Mouse (Mus musculus) heart, adult 2 months (tissue): ENCODE measurements around the gene Cerk. TPM values are rescaled to one million over a fixed set of nuclear protein-coding genes. Genes with fewer than 3 reads are reported as not detected.
"Not testable (repeated sequence)": the region's sequence is repeated elsewhere in the genome, so short reads cannot be mapped to it uniquely, and the experiment has no call there.

Experiments used
- DNase-seq, 2 experiments: peaks; one replicate each; pipeline ENCODE4 v3.0.0; 2021
- H3K27ac ChIP-seq: fragments of 200-600 bp; 2 replicates; pipeline ENCODE4 v1.8.1; 2022
- H3K27me3 ChIP-seq: fragments of 200-500 bp; 2 replicates; pipeline ENCODE4 v1.6.1; 2012; ENCODE audit warnings: mild to moderate bottlenecking, low read length, inconsistent platforms, mixed read lengths; ENCODE audit not compliant: control insufficient read depth, insufficient read depth
- H3K36me3 ChIP-seq: fragments of 200-500 bp; 2 replicates; pipeline ENCODE4 v1.6.1; 2012; ENCODE audit warnings: low read length, inconsistent platforms; ENCODE audit not compliant: control insufficient read depth, insufficient read depth
- H3K4me1 ChIP-seq: fragments of 200-500 bp; 2 replicates; pipeline ENCODE4 v1.6.1; 2011; ENCODE audit warnings: low read length; ENCODE audit not compliant: control insufficient read depth, insufficient read depth
- H3K4me3 ChIP-seq: fragments of 200-600 bp; 2 replicates; pipeline ENCODE4 v1.8.1; 2022
- H3K79me2 ChIP-seq: fragments of 200-500 bp; replicated peaks from 2 replicates; pipeline ENCODE4 v1.6.1; 2012; ENCODE audit warnings: mild to moderate bottlenecking, inconsistent platforms, low read length, moderate library complexity, mixed read lengths; ENCODE audit not compliant: control insufficient read depth, insufficient read depth
- H3K9ac ChIP-seq: fragments of 200-500 bp; 2 replicates; pipeline ENCODE4 v1.6.1; 2012; ENCODE audit warnings: low read depth, mild to moderate bottlenecking, control low read depth, inconsistent platforms, low read length, mixed read lengths
- CTCF ChIP-seq: fragments of 200-600 bp; IDR thresholded peaks from 2 replicates; pipeline ENCODE4 v1.8.1; 2022; ENCODE audit warnings: antibody characterized with exemption, mild to moderate bottlenecking, moderate library complexity
- EP300 ChIP-seq: fragments of 200-500 bp; IDR thresholded peaks from 2 replicates; pipeline ENCODE4 v1.6.1; 2011; ENCODE audit warnings: low read depth, low read length, control low read depth; ENCODE audit not compliant: insufficient read depth
- POLR2A ChIP-seq: fragments of 200-500 bp; IDR thresholded peaks from 2 replicates; pipeline ENCODE4 v1.6.1; 2011; ENCODE audit warnings: mild to moderate bottlenecking, low read depth, low read length, control low read depth; ENCODE audit not compliant: insufficient read depth
- WGBS: fragments of 180-500 bp; shearing (Covaris S2); methylation state at CpG from one replicate; pipeline ENCODE4 v1.1.7; 2018; 5-methylcytosine and 5-hydroxymethylcytosine counted together
- intact Hi-C: fragments of 180-260 bp; cut with DNase I; formaldehyde crosslinking; loops from one replicate; pipeline ENCODE4 v1.15.1; 2025
- polyA plus RNA-seq: library from polyadenylated mRNA; depleted of rRNA; stranded (reverse); fragments of >200 nt; gene quantifications from 2 replicates; pipeline ENCODE4 v1.2.3, GENCODE M21; 2012
- total RNA-seq, 2 experiments: library from RNA; stranded (reverse); gene quantifications; 2 replicates each; pipeline ENCODE4 v1.2.3; 2021

Cerk gene
- total and polyA plus RNA-seq, 3 experiments: 26.0 to 33.5 (median 30.4) TPM

DNA sequence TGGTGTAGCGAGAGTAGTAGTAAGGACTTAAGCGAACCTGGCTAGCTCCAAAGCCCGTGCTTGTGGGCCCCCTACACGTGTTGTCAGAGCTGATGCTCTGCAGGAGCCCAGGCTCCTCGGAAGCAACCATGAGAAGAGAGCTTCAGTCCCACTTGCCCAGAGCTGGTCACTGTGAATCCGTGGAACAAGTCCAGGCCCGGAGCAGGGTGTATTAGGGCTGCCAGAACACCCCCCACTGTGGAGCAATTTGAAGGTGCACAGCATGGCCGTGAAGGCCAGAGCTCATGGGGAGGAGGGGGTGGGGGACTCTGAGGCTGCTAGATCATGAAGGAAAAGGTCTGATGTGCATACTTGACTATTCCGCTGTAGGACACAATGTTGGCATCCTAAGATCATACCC is 84.4 kb downstream of the Cerk start:
- TF ChIP-seq EP300 (no peak), CTCF (no peak), POLR2A (no peak)
- Histone ChIP-seq H3K4me3 (no peak overlapping the region), H3K4me1 (peaks cover 13% of the 10 kb centered on the region), H3K36me3 (no peaks in the 10 kb centered on the region), H3K27ac (no peak overlapping the region), H3K27me3 (no peaks in the 10 kb centered on the region), H3K79me2 (no peaks in the 10 kb centered on the region), H3K9ac (no peak overlapping the region)
- no peak for DNase-seq
- intact Hi-C loops: no loop called here
- WGBS: 76% methylated on average over 9 of the region's 9 CpGs

DNA sequence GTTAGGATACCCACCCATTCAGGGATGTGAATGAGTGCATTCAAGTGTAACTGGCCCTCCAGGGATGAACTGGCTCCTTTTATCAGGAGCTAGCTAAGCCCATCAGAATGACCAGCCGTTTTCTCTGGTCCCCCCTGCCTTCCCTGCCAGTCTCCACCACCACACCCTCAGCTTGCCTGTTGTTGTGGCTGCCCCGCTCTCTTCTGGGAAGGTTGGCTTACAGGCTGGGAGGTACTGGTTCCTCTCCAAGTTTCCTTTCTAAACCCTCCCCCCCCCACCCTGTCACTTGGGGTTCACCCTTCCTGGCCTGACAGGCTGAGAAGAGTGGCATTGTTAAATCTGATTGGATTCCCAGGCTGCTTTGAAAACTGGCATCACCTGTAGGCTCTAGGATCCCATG is 88.1 kb downstream of the Cerk start:
- Histone ChIP-seq H3K27ac (no peak overlapping the region; the same call in 1 of the 2 replicates), H3K79me2 (no peaks in the 10 kb centered on the region), H3K4me1 (peaks cover 9% of the 10 kb centered on the region), H3K36me3 (no peaks in the 10 kb centered on the region), H3K4me3 (no peak overlapping the region), H3K9ac (no peak overlapping the region), H3K27me3 (no peaks in the 10 kb centered on the region)
- WGBS: 30% methylated on average over 2 of the region's 2 CpGs
- no peak for TF ChIP-seq EP300
- TF ChIP-seq CTCF: no peak
- TF ChIP-seq POLR2A: no peak
- intact Hi-C loops: no loop called here
- no peak for DNase-seq

GRCm38 (mm10) chr15:86096604-86097020 is 89.3 kb downstream of the Cerk start:
- H3K27ac ChIP-seq, DNase-seq: not testable (repeated sequence)
- WGBS: 88% methylated on average over 5 of the region's 5 CpGs

GRCm38 (mm10) chr15:86095722-86096603 is 90.0 kb downstream of the Cerk start:
- no peak overlapping the region for H3K9ac ChIP-seq
- peak; percentile 52 to 53 for DNase-seq
- intact Hi-C loops: no loop called here
- no peak overlapping the region for H3K27ac ChIP-seq
- H3K4me3 ChIP-seq: no peak overlapping the region
- H3K79me2 ChIP-seq: no peaks in the 10 kb centered on the region
- H3K27me3 ChIP-seq: no peaks in the 10 kb centered on the region
- peaks cover 23% of the 10 kb centered on the region for H3K4me1 ChIP-seq
- TF ChIP-seq EP300 (0 out of 2 replicates have a peak, but pooled peaks have one; percentile 11), POLR2A (no peak)
- peaks cover 4% of the 10 kb centered on the region for H3K36me3 ChIP-seq
- 82% methylated on average over 17 of the region's 17 CpGs for WGBS

More at GRCm38 (mm10) chr15:86096604-86097020, 89.3 kb downstream of the Cerk start:
- intact Hi-C loops, H3K27me3 ChIP-seq, H3K4me3 ChIP-seq, H3K79me2 ChIP-seq, H3K36me3 ChIP-seq, H3K9ac ChIP-seq: not testable (repeated sequence)
- H3K4me1 ChIP-seq: peaks cover 18% of the 10 kb centered on the region

DNA sequence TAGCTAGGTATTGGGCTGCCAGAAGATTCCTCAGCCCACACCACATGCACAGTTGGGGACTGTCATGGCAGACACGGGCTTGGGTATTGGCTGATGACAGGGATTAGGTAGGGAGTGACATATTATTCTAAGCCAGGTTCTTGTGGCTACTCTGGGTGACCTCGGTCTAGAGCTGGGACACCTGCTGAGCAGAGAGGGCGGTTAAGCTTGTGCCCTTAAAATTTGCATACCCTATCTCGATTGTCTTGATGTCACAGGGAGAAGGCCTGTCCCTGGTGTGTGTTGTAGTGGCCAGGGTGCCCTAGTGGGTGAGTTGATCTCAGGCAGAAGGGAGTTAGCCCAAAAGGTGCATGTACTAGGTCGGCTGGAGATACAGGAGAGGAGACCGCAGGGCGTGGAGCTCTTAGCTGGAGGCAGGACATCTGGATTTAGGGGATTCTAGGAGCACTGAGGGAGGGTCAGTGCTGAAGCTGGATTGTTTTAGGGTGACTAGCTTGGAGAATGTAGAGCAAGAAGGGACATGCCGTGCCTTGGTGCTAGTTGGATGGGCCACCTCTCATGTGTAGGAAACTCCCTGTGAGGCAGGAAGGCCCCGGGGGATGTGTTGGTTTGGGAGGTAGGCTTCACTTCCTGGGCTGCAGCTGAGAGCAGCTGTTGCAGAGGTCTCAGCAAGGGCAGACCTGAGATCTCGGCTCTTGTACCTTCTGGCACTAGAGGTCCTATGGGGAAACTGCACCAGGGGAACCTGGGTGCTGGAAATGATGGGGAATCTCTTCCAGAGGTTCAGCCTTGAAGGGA is 91.4 kb downstream of the Cerk start:
- H3K27ac ChIP-seq: no peak overlapping the region
- no peak overlapping the region for H3K4me3 ChIP-seq
- DNase-seq: peak in 1 of 2 experiments; percentile 31
- WGBS: 65% methylated on average over 10 of the region's 10 CpGs
- peaks cover 34% of the 10 kb centered on the region for H3K4me1 ChIP-seq
- no peak overlapping the region for H3K9ac ChIP-seq
- H3K36me3 ChIP-seq: peaks cover 4% of the 10 kb centered on the region
- H3K79me2 ChIP-seq: no peaks in the 10 kb centered on the region
- intact Hi-C loops: no loop called here
- H3K27me3 ChIP-seq: no peaks in the 10 kb centered on the region
- TF ChIP-seq EP300 (no peak), POLR2A (no peak), CTCF (no peak)
